Mouse (Mus musculus) midbrain, postnatal 0 days (tissue): ENCODE data around the gene Sdcbp2. TPM values are rescaled to one million over a fixed set of nuclear protein-coding genes. Genes with fewer than 3 reads are reported as not detected.

Experiments used
- ATAC-seq: fragments of 200-750 bp; cut with Nextera tagmentation; 2 replicates; pipeline ENCODE4 v1.8.0; 2017; ENCODE audit warnings: moderate number of reproducible peaks, mild to moderate bottlenecking, moderate TSS enrichment, moderate library complexity; ENCODE audit not compliant: low FRiP score
- DNase-seq: peaks from one replicate; pipeline ENCODE4 v3.0.0-alpha.2; 2015; ENCODE audit warnings: low spot score
- H3K27ac ChIP-seq: fragments of 300-500 bp; sonication (generic); 2 replicates; pipeline ENCODE4 v1.5.1; 2014; ENCODE audit warnings: low read depth, mild to moderate bottlenecking, low read length, mixed read lengths
- H3K27me3 ChIP-seq: fragments of 300-500 bp; sonication (generic); 2 replicates; pipeline ENCODE4 v1.6.1; 2014; ENCODE audit warnings: low read length, control low read depth, mixed read lengths; ENCODE audit not compliant: insufficient read depth
- H3K36me3 ChIP-seq: fragments of 300-500 bp; sonication (generic); 2 replicates; pipeline ENCODE4 v1.6.1; 2014; ENCODE audit warnings: low read length, control low read depth, mixed read lengths; ENCODE audit not compliant: insufficient read depth
- H3K4me1 ChIP-seq: fragments of 300-500 bp; sonication (generic); 2 replicates; pipeline ENCODE4 v1.6.1; 2014; ENCODE audit warnings: mild to moderate bottlenecking, control low read depth, antibody characterized with exemption, low read length, mixed read lengths; ENCODE audit not compliant: insufficient read depth
- H3K4me2 ChIP-seq: fragments of 300-500 bp; sonication (generic); 2 replicates; pipeline ENCODE4 v1.6.1; 2014; ENCODE audit warnings: low read depth, mild to moderate bottlenecking, low read length, mixed read lengths; ENCODE audit not compliant: poor library complexity, severe bottlenecking
- H3K4me3 ChIP-seq: fragments of 300-500 bp; sonication (generic); 2 replicates; pipeline ENCODE4 v1.5.1; 2014; ENCODE audit warnings: low read depth, mild to moderate bottlenecking, low read length, moderate library complexity
- H3K9ac ChIP-seq: fragments of 300-500 bp; sonication (generic); replicated peaks from 2 replicates; pipeline ENCODE4 v1.6.1; 2014; ENCODE audit warnings: mild to moderate bottlenecking, low read length, moderate library complexity, mixed read lengths; ENCODE audit not compliant: poor library complexity, severe bottlenecking
- H3K9me3 ChIP-seq: fragments of 300-500 bp; sonication (generic); 2 replicates; pipeline ENCODE4 v1.6.1; 2016; ENCODE audit warnings: low read length, control low read depth
- CTCF ChIP-seq: IDR thresholded peaks from 2 replicates; pipeline ENCODE4 v1.5.1; 2016; ENCODE audit warnings: antibody characterized with exemption, mild to moderate bottlenecking
- WGBS: fragments of 180-500 bp; shearing (Covaris S2); extraction: QIAGEN DNeasy Blood & Tissue Kit; methylation state at CpG from one replicate; pipeline ENCODE4 v1.1.7; 2014; 5-methylcytosine and 5-hydroxymethylcytosine counted together
- polyA plus RNA-seq: library from polyadenylated mRNA; unstranded; fragments of >200 nt; fragmentation: Nextera tagmentation; extraction: Ambion mirVana; gene quantifications from 2 replicates; pipeline ENCODE4 v1.2.1, GENCODE M21; 2015
- total RNA-seq: library from RNA; depleted of rRNA; stranded (reverse); fragments of >200 nt; gene quantifications from 2 replicates; pipeline ENCODE4 v1.2.3, GENCODE M21; 2014

Sdcbp2 gene
- total and polyA plus RNA-seq, 2 experiments from 2014 or later: 1.4 TPM; not detected in 1

GRCm38 (mm10) chr2:151542323-151543062, 29.9 kb upstream of the Sdcbp2 start, which contains the start of gene Fkbp1a:
Gene Fkbp1a, plus strand, starts transcription at chr2:151542483.
- peak within 1 kb of the TSS; percentile 90 for H3K4me3 ChIP-seq
- ATAC-seq: peak; percentile 97
- peak within 1 kb of the TSS; percentile 73 for H3K4me2 ChIP-seq
- under 1% methylated on average over 68 of the region's 93 CpGs for WGBS
- TF ChIP-seq CTCF: peak; percentile 35; the same call in 1 of the 2 replicates
- H3K9me3 ChIP-seq: no peaks in the 10 kb centered on the region
- H3K9ac ChIP-seq: peak within 1 kb of the TSS; percentile 96
- no peaks in the 10 kb centered on the region for H3K27me3 ChIP-seq
- DNase-seq: peak; percentile 97
- peak within 1 kb of the TSS; percentile 87 for H3K27ac ChIP-seq
- H3K36me3 ChIP-seq: peaks cover 10% of the 10 kb centered on the region; the same call in 1 of the 2 replicates
- H3K4me1 ChIP-seq: peaks cover 13% of the 10 kb centered on the region; the same call in 1 of the 2 replicates

- Histone ChIP-seq H3K27ac (peak overlapping the region; percentile 87), H3K4me1 (peaks cover 13% of the 10 kb centered on the region; the same call in 1 of the 2 replicates), H3K4me3 (peak overlapping the region; percentile 90), H3K27me3 (no peaks in the 10 kb centered on the region), H3K9ac (peak overlapping the region; percentile 96), H3K4me2 (peak overlapping the region; percentile 73), H3K9me3 (no peaks in the 10 kb centered on the region), H3K36me3 (peaks cover 14% of the 10 kb centered on the region)
- ATAC-seq: no peak
- no peak for TF ChIP-seq CTCF
- 1% methylated on average over 21 of the region's 21 CpGs for WGBS
- DNase-seq: peak; percentile 62
Measured at GRCm38 (mm10) chr2:151543063-151543895, 29.1 kb upstream of the Sdcbp2 start.

- DNase-seq (no peak), ATAC-seq (no peak)
- WGBS: 51% methylated on average over 6 of the region's 6 CpGs
- Histone ChIP-seq H3K4me2 (no peak overlapping the region; the same call in 1 of the 2 replicates), H3K9ac (no peak overlapping the region; the same call in 1 of the 2 replicates), H3K4me3 (no peak overlapping the region), H3K27ac (no peak overlapping the region), H3K36me3 (peaks cover 21% of the 10 kb centered on the region), H3K4me1 (peaks cover 13% of the 10 kb centered on the region; the same call in 1 of the 2 replicates), H3K27me3 (no peaks in the 10 kb centered on the region), H3K9me3 (no peaks in the 10 kb centered on the region)
- no peak for TF ChIP-seq CTCF
Measured at GRCm38 (mm10) chr2:151544673-151545072, 27.7 kb upstream of the Sdcbp2 start.

GRCm38 (mm10) chr2:151546571-151546970, 25.9 kb upstream of the Sdcbp2 start:
- Histone ChIP-seq H3K27me3 (no peaks in the 10 kb centered on the region), H3K36me3 (peaks cover 26% of the 10 kb centered on the region), H3K9me3 (no peaks in the 10 kb centered on the region), H3K4me2 (no peak overlapping the region), H3K27ac (no peak overlapping the region), H3K4me1 (0 out of 2 replicates have a peak, but pooled peaks cover 10% of the 10 kb centered on the region), H3K4me3 (no peak overlapping the region), H3K9ac (no peak overlapping the region)
- no peak for DNase-seq
- no peak for ATAC-seq
- TF ChIP-seq CTCF: no peak
- 93% methylated on average over 4 of the region's 4 CpGs for WGBS

- DNase-seq (no peak), ATAC-seq (no peak)
- Histone ChIP-seq H3K27me3 (no peaks in the 10 kb centered on the region), H3K4me2 (no peak overlapping the region), H3K9ac (no peak overlapping the region), H3K4me3 (no peak overlapping the region), H3K36me3 (peaks cover 37% of the 10 kb centered on the region), H3K27ac (no peak overlapping the region), H3K9me3 (no peaks in the 10 kb centered on the region), H3K4me1 (no peaks in the 10 kb centered on the region)
- 93% methylated on average over 3 of the region's 3 CpGs for WGBS
- no peak for TF ChIP-seq CTCF
Measured at GRCm38 (mm10) chr2:151549615-151550121, 22.8 kb upstream of the Sdcbp2 start.
